Mouse (Mus musculus) stomach, embryonic 16.5 days (tissue): ENCODE data around the gene Rnf123. TPM values are rescaled to one million over a fixed set of nuclear protein-coding genes. Genes with fewer than 3 reads are reported as not detected.

Experiments
- ATAC-seq: fragments of 200-750 bp; cut with Nextera tagmentation; 2 replicates; pipeline ENCODE4 v1.8.0; 2017; ENCODE audit warnings: moderate number of reproducible peaks, moderate TSS enrichment; ENCODE audit not compliant: insufficient read depth, low FRiP score
- H3K27ac ChIP-seq: fragments of 300-500 bp; sonication (generic); 2 replicates; pipeline ENCODE4 v1.5.1; 2014; ENCODE audit warnings: low read length
- H3K27me3 ChIP-seq: fragments of 300-500 bp; sonication (generic); 2 replicates; pipeline ENCODE4 v1.6.1; 2014; ENCODE audit warnings: low read length, control low read depth, mixed read lengths; ENCODE audit not compliant: control insufficient read depth, insufficient read depth
- H3K36me3 ChIP-seq: fragments of 300-500 bp; sonication (generic); 2 replicates; pipeline ENCODE4 v1.6.1; 2014; ENCODE audit warnings: low read length; ENCODE audit not compliant: control insufficient read depth, insufficient read depth
- H3K4me1 ChIP-seq: fragments of 300-500 bp; sonication (generic); 2 replicates; pipeline ENCODE4 v1.6.1; 2014; ENCODE audit warnings: low read length, control low read depth, mixed read lengths; ENCODE audit not compliant: control insufficient read depth, insufficient read depth
- H3K4me2 ChIP-seq: fragments of 300-500 bp; sonication (generic); 2 replicates; pipeline ENCODE4 v1.6.1; 2014; ENCODE audit warnings: low read depth, low read length, mixed read lengths
- H3K4me3 ChIP-seq: fragments of 300-500 bp; sonication (generic); replicated peaks from 2 replicates; pipeline ENCODE4 v1.5.1; 2014; ENCODE audit warnings: mild to moderate bottlenecking, low read length
- H3K9ac ChIP-seq: fragments of 300-500 bp; sonication (generic); 2 replicates; pipeline ENCODE4 v1.6.1; 2014; ENCODE audit warnings: low read length
- H3K9me3 ChIP-seq: fragments of 300-500 bp; sonication (generic); replicated peaks from 2 replicates; pipeline ENCODE4 v1.6.1; 2016; ENCODE audit warnings: low read length, control low read depth; ENCODE audit not compliant: control insufficient read depth
- WGBS: fragments of 180-500 bp; shearing (Covaris S2); extraction: QIAGEN DNeasy Blood & Tissue Kit; methylation state at CpG from one replicate; pipeline ENCODE4 v1.1.7; 2014; 5-methylcytosine and 5-hydroxymethylcytosine counted together
- polyA plus RNA-seq: library from polyadenylated mRNA; unstranded; fragments of >200 nt; fragmentation: Nextera tagmentation; extraction: Ambion mirVana; gene quantifications from 2 replicates; pipeline ENCODE4 v1.2.1, GENCODE M21; 2015

The Rnf123 gene
- 31.2 and 32.8 TPM in 2 replicates for polyA plus RNA-seq

GRCm38 (mm10) chr9:108082988-108083431 is at the start of gene Rnf123:
Rnf123 (minus strand) TSS chr9:108083346.
- no peak for ATAC-seq
- Histone ChIP-seq H3K4me3 (peak within 1 kb of the TSS; percentile 28), H3K27ac (no peak within 1 kb of the TSS), H3K4me1 (peaks cover 22% of the 10 kb centered on the region), H3K36me3 (peaks cover 14% of the 10 kb centered on the region), H3K4me2 (peak within 1 kb of the TSS; percentile 43), H3K27me3 (peaks cover 21% of the 10 kb centered on the region), H3K9ac (peak within 1 kb of the TSS; percentile 48), H3K9me3 (no peaks in the 10 kb centered on the region)
- 31% methylated on average over 12 of the region's 12 CpGs for WGBS

DNA sequence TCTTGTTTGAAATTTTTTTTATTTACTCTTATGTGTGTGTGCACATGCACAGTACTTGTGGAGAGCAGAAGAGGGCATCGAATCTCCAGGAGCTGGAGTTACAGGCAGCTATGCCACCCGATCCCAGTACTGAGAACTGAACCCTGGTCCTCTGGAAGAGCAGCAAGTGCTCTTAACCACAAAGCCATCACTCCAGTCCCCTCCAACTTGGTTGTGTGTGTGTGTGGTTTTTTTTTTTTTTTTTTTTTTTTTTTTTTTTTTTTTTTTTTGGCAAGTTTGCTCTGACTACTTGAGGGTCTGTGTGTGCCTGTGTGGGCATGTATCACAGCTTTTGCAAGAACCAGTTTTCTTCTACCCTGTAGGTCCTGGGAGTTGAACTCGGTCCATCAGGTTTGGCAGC is 49.2 kb upstream of the Rnf123 start:
- Histone ChIP-seq H3K4me1 (no peaks in the 10 kb centered on the region), H3K27ac (no peak overlapping the region), H3K9me3 (no peaks in the 10 kb centered on the region), H3K27me3 (no peaks in the 10 kb centered on the region), H3K36me3 (no peaks in the 10 kb centered on the region), H3K9ac (no peak overlapping the region), H3K4me3 (no peak overlapping the region), H3K4me2 (no peak overlapping the region)
- no peak for ATAC-seq
- WGBS, result 86% methylated on average over 3 of the region's 3 CpGs

DNA sequence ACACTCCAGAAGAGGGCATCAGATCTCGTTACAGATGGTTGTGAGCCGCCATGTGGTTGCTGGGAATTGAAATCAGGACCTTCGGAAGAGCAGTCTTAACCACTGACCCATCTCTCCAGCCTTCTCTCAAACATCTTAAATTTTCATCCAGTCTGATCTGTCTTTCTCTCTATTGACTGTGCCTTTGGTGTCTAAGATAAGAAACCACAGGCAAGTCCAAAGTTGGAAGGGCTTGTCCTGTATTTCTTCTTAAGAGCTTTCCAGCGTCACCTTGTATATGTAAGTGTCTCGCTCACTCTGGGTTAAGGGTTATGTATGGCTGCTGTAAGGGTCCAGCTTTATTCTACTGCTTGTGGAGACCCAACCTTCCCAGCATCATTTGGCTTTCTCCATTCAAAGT is 48.4 kb upstream of the Rnf123 start:
- ATAC-seq, result no peak
- H3K9ac ChIP-seq, result no peak overlapping the region
- 82% methylated on average over 5 of the region's 5 CpGs for WGBS
- H3K27ac ChIP-seq, result no peak overlapping the region
- no peak overlapping the region for H3K4me2 ChIP-seq
- no peaks in the 10 kb centered on the region for H3K27me3 ChIP-seq
- no peaks in the 10 kb centered on the region for H3K9me3 ChIP-seq
- 0 out of 2 replicates have a peak, but pooled peaks cover under 1% of the 10 kb centered on the region for H3K4me1 ChIP-seq
- H3K36me3 ChIP-seq, result no peaks in the 10 kb centered on the region
- no peak overlapping the region for H3K4me3 ChIP-seq

GRCm38 (mm10) chr9:108129042-108129948 is 46.1 kb upstream of the Rnf123 start:
- Histone ChIP-seq H3K36me3 (no peaks in the 10 kb centered on the region), H3K4me2 (no peak overlapping the region), H3K27ac (no peak overlapping the region), H3K9ac (no peak overlapping the region), H3K27me3 (no peaks in the 10 kb centered on the region), H3K4me1 (0 out of 2 replicates have a peak, but pooled peaks cover 3% of the 10 kb centered on the region), H3K9me3 (no peaks in the 10 kb centered on the region), H3K4me3 (no peak overlapping the region)
- no peak for ATAC-seq
- 70% methylated on average over 13 of the region's 13 CpGs for WGBS

- WGBS, result 81% methylated on average over 11 of the region's 11 CpGs
- no peak overlapping the region for H3K4me3 ChIP-seq
- no peaks in the 10 kb centered on the region for H3K9me3 ChIP-seq
- no peak overlapping the region for H3K9ac ChIP-seq
- no peaks in the 10 kb centered on the region for H3K27me3 ChIP-seq
- 0 out of 2 replicates have a peak, but pooled peaks cover 3% of the 10 kb centered on the region for H3K4me1 ChIP-seq
- H3K27ac ChIP-seq, result no peak overlapping the region
- no peak overlapping the region for H3K4me2 ChIP-seq
- no peaks in the 10 kb centered on the region for H3K36me3 ChIP-seq
- ATAC-seq, result no peak
These were observed 45.1 kb upstream of the Rnf123 start for GRCm38 (mm10) chr9:108128248-108128647.

DNA sequence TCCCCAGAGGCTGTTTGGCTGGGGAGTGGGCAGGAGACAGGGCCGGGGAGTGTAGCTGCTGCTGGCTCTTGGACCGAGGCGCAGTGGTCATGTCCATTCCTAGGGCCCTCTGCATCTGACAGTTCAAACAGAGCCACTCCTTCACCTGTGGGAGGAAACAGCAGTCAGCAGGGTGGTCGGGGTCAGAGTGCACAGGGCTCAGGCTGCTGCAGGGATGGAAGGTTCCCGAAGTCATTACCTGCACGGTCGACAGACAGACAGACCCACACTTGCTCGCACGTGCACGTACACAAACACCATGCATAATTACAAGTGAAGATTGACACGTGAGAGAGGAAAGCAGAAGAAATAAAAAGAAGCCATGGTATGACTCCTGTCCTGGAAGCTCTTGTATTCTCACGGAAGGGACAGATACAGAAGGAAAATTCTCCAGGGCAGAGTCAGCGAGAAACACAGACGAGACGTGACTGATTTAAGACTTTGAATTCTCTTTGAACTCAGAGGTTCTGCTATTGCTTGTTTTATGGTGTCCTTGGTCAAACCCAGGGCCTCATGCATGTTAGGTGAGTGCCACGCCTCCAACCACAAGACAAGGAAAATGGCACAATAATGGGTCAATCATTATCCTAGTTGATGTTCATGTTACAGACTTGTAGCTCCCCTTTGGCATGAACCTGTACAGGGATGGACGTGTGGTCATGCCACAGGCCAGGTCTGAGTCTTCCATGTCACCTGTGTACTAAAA is 43.5 kb upstream of the Rnf123 start:
- ATAC-seq, result 0 out of 2 replicates have a peak, but pooled peaks have one; percentile 34
- peak overlapping the region; percentile 21; the same call in 1 of the 2 replicates for H3K9ac ChIP-seq
- H3K4me2 ChIP-seq, result no peak overlapping the region
- H3K27me3 ChIP-seq, result no peaks in the 10 kb centered on the region
- no peak overlapping the region for H3K4me3 ChIP-seq
- peak overlapping the region; percentile 42; the same call in 1 of the 2 replicates for H3K27ac ChIP-seq
- no peaks in the 10 kb centered on the region for H3K36me3 ChIP-seq
- WGBS, result 65% methylated on average over 17 of the region's 17 CpGs
- 0 out of 2 replicates have a peak, but pooled peaks cover 3% of the 10 kb centered on the region for H3K4me1 ChIP-seq
- H3K9me3 ChIP-seq, result no peaks in the 10 kb centered on the region

DNA sequence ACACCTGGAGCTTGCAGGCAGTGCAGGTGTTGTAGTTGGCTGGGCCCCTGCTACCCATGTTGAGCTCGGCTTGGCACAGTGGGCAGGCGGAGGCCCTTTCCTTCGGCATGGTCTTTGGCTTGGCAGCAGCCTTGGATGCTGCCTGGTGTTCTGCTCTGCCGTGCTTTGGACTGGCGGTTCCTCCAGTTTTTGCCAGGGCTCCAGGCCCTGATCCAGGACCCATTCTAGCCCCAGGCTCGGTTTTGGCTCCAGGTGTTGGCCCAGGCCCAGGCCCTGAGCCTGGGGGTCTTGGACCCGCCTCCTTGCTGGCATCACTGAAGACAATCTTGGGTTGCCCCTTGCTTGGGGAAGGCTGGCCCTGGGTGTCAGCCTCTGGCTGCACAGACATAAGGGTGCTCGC is 42.6 kb upstream of the Rnf123 start:
- Histone ChIP-seq H3K4me1 (0 out of 2 replicates have a peak, but pooled peaks cover 3% of the 10 kb centered on the region), H3K9me3 (no peaks in the 10 kb centered on the region), H3K27ac (no peak overlapping the region), H3K9ac (no peak overlapping the region), H3K27me3 (no peaks in the 10 kb centered on the region), H3K36me3 (no peaks in the 10 kb centered on the region), H3K4me3 (no peak overlapping the region), H3K4me2 (no peak overlapping the region)
- no peak for ATAC-seq
- 88% methylated on average over 8 of the region's 8 CpGs for WGBS

DNA sequence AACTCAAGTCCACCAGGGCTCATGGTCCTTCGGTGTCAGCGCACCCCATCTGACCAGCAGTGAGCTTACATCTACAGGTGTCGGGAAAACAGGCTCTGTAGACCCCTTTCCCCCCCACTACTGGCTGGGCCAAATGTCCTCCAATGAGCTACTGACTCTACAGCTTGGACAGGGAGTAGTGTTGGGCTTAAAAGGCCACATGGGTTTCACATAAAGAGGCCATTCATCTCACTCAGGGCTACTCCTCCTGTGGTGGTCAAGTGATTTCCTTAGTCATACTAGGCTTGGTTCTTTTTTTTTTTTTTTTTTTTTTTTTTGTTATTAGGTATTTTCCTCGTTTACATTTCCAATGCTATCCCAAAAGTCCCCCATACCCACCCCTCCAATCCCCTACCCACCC is 40.8 kb upstream of the Rnf123 start:
- Histone ChIP-seq H3K4me2 (no peak overlapping the region), H3K9me3 (no peaks in the 10 kb centered on the region), H3K27ac (no peak overlapping the region), H3K9ac (no peak overlapping the region), H3K36me3 (no peaks in the 10 kb centered on the region), H3K27me3 (no peaks in the 10 kb centered on the region), H3K4me3 (no peak overlapping the region), H3K4me1 (peaks cover 16% of the 10 kb centered on the region)
- WGBS, result 79% methylated on average over 4 of the region's 4 CpGs
- ATAC-seq, result no peak
